Mouse (Mus musculus): ENCODE measurements at regions not wholly inside any gene's neighbourhood (a gene's known extent, or its start where the extent isn't known, plus 50 kb on each side); places are given as distances from the start of the nearest gene placed in this dataset.

DNA sequence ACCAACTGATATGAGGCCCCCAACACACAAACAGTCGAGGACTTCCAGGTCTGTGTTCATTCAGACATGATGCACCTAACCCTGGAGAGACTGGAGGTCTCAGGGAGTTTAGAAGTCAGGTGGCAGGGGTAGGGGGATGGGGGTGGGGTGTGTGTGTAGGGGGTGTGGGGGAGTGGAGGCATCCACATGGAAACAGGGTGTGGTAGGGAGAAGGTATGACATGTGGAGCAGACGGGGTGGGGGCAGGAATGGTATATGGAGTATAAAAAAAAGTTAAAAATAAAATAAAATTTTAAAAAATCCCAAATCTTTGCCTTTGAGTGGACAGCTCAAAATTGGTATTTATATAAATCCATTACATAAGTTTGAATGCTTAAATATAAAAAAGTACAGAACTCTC lies 282.3 kb downstream of the Isl1 start:
- TF ChIP-seq ZC3H11A (IDR thresholded peaks at IDR 0.05; ENCODE audit: borderline replicate concordance, low read depth, low read length) (no peak), ZNF384 (IDR thresholded peaks at IDR 0.05; ENCODE audit: low read depth, low read length) (no peak)

Measured in ES-E14 (cell line).